Mouse (Mus musculus): ENCODE results near the gene Tmc4. TPM values are rescaled to one million over a fixed set of nuclear protein-coding genes. Genes with fewer than 3 reads are reported as not detected.
A peak's percentile ranks its signal among the peaks of the same experiment; 100 is the strongest.

The Tmc4 gene
- polyA plus RNA-seq, 1 experiment: 2.9 TPM

DNA sequence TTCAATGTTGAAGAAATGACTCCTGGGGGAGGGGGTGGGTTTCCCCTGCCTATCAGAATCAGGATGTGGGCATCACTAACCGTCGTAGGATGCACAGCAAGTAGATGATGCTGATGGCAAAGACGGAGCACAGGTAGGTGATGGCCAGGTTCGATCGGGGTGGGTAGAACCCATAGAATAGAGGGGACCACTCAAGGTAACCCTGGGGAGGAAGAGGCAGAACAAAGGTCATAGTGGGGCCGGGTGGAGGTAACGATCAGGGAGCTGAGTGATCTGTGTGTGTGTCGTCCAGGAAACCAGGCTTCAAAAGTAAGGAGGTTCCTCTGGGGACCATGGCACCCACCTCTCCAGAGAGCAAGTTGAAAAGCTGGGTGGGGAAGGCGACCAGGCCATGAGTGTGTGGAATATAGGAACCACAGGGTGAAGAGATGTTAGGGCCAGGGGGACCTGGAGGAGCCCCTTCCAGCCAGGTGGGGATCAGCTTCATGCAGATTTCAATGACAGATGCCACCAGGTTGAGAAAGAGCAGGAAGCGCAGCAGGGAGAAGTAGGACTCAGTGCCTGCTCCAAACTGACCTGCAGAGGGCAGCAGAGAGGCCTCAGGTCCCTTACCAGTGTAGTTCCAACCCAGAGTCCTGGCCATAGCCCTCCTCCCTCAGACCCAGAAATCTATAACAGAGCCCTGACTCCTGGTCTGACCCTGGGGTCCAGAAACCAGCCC, 2.7 kb downstream of the Tmc4 start:
- no peaks in the 10 kb centered on the region for H3K27me3 ChIP-seq (ENCODE audit: control insufficient read depth, insufficient read depth, low read length)
- no peaks in the 10 kb centered on the region for H3K36me3 ChIP-seq (ENCODE audit: control insufficient read depth, insufficient read depth, low read length)
- H3K4me1 ChIP-seq (ENCODE audit: control insufficient read depth, insufficient read depth, low read length): peaks cover 8% of the 10 kb centered on the region
- TF ChIP-seq POLR2A (IDR thresholded peaks at IDR 0.05; ENCODE audit: control insufficient read depth, low read depth, low read length) (no peak), CTCF (IDR thresholded peaks at IDR 0.05; ENCODE audit: control insufficient read depth, insufficient read depth, insufficient replicate concordance, low read depth, low read length) (peak; percentile 84; the same call in 1 of the 2 replicates)
- H3K4me3 ChIP-seq (ENCODE audit: control insufficient read depth, low read depth, low read length): no peak overlapping the region
- H3K27ac ChIP-seq (ENCODE audit: control insufficient read depth, insufficient read depth, low read depth, low read length): no peak overlapping the region

DNA sequence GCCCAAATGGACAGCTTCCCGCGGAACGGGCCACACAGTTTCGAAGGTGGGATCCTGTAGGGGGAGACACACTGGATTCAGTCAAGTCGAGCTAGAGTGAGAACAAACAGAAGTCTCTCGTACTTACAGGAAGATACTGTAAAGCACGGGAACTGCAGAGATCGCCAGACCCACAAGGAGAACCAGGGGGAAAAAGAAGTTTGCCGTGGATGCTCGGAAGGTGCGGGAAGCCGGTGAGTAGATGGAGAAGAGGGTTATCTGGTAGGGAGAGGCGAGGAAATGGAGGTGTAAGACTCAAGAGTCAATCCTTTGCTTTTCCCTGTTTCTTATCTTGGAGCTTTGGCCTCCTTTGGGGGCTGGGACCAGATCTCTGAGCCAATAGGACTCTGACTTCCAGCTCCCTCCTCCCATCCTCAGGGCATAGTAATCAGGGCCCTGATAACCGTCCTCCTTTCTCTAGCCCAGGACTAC, 10.4 kb downstream of the Tmc4 start:
- TF ChIP-seq CTCF (IDR thresholded peaks at IDR 0.05; ENCODE audit: control insufficient read depth, insufficient read depth, insufficient replicate concordance, low read depth, low read length) (no peak), POLR2A (IDR thresholded peaks at IDR 0.05; ENCODE audit: control insufficient read depth, low read depth, low read length) (no peak)
- no peak overlapping the region for H3K27ac ChIP-seq (ENCODE audit: control insufficient read depth, insufficient read depth, low read depth, low read length)
- H3K36me3 ChIP-seq (ENCODE audit: control insufficient read depth, insufficient read depth, low read length): no peaks in the 10 kb centered on the region
- peaks cover 21% of the 10 kb centered on the region for H3K4me1 ChIP-seq (ENCODE audit: control insufficient read depth, insufficient read depth, low read length)
- H3K4me3 ChIP-seq (ENCODE audit: control insufficient read depth, low read depth, low read length): peak overlapping the region; percentile 6
- no peaks in the 10 kb centered on the region for H3K27me3 ChIP-seq (ENCODE audit: control insufficient read depth, insufficient read depth, low read length)

DNA sequence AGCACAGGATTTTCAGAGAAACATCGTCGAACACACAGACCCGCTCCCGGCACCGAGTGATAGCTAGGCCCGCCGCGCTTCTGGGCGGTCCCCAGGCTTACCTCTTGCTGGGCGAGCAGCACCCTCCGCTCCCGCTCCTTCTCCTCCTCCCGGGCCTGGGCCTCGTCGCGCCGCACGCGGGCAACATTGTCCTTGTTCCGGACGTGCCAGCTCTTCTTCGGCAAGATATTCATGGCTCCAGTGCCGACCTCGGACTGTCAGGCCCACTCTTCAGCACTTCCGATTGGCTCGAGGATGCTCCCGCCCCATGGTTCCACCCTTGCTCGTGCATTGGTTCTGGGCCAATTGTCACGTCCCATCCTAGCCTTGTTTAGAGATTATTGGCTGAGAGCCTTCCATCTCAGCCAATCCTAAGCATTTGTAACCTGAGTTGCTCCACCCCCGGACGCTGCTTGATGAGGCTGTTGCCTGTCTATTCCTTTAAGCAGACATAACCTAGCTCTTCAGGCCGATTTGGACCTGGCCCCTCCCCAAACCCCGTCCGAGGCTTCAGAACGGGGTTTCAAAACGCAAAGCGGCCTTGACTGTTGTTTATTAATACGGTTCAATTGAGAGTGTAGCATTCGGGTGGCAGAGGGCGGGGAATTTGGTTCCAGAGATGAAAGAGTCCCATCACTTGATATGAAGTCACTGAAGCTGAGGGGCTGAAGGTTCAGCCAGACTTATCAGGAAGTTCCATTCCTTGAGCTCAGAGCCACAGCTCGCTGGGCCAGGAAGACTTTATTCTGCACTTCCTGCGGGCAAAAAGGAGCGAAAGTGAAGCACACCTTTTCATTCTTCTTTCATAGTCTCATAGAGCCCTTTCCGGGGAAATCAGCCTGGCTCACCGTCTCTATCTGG, 11.9 kb downstream of the Tmc4 start, which contains the start of gene Leng1:
TSS of gene Leng1 (minus strand) at position 626 of the 900 bp plus-strand sequence.
- no peaks in the 10 kb centered on the region; the same call in 1 of the 2 replicates for H3K36me3 ChIP-seq (ENCODE audit: control insufficient read depth, insufficient read depth, low read length)
- no peaks in the 10 kb centered on the region for H3K27me3 ChIP-seq (ENCODE audit: control insufficient read depth, insufficient read depth, low read length)
- H3K4me1 ChIP-seq (ENCODE audit: control insufficient read depth, insufficient read depth, low read length): peaks cover 13% of the 10 kb centered on the region
- peak within 1 kb of the TSS; percentile 94 for H3K4me3 ChIP-seq (ENCODE audit: control insufficient read depth, low read depth, low read length)
- peak within 1 kb of the TSS; percentile 81 for H3K27ac ChIP-seq (ENCODE audit: control insufficient read depth, insufficient read depth, low read depth, low read length)
- TF ChIP-seq CTCF (IDR thresholded peaks at IDR 0.05; ENCODE audit: control insufficient read depth, insufficient read depth, insufficient replicate concordance, low read depth, low read length) (no peak), POLR2A (IDR thresholded peaks at IDR 0.05; ENCODE audit: control insufficient read depth, low read depth, low read length) (peak; percentile 82)

DNA sequence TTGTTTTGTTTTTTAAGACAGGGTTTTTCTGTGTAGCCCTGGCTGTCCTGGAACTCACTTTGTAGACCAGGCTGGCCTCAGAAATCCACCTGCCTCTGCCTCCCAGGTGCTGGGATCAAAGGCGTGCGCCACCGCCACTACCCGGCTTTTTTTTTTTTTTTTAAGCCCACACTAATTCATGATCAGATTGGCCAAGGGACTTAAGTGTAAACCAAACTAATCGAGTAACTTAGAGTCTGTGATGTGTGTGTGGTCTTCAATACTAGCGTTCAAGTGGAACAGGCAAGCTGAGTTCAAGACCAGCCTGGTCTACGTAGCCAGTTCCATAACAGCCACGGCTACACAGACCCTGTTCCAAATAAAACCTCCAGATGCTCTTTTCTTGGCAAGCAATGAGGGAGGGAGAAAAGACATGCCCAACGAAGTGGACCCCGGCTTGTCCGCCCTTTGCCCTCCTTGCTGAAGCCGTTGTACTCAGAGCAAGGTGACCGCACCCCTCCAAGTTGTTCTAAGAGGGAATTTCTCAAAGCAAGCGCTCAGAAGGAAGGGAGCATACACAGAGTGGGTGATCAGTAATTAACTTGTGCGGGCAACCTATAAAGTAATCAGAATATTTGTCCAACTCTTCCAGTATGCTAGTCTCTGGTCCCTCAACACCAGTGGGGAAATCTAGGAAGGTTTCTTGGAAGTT, 12.7 kb downstream of the Tmc4 start:
- Histone ChIP-seq H3K36me3 (ENCODE audit: control insufficient read depth, insufficient read depth, low read length) (peaks cover 2% of the 10 kb centered on the region), H3K4me3 (ENCODE audit: control insufficient read depth, low read depth, low read length) (peak overlapping the region; percentile 94), H3K4me1 (ENCODE audit: control insufficient read depth, insufficient read depth, low read length) (peaks cover 13% of the 10 kb centered on the region), H3K27ac (ENCODE audit: control insufficient read depth, insufficient read depth, low read depth, low read length) (peak overlapping the region; percentile 59), H3K27me3 (ENCODE audit: control insufficient read depth, insufficient read depth, low read length) (no peaks in the 10 kb centered on the region)
- no peak for TF ChIP-seq CTCF (IDR thresholded peaks at IDR 0.05; ENCODE audit: control insufficient read depth, insufficient read depth, insufficient replicate concordance, low read depth, low read length)
- no peak for TF ChIP-seq POLR2A (IDR thresholded peaks at IDR 0.05; ENCODE audit: control insufficient read depth, low read depth, low read length)

DNA sequence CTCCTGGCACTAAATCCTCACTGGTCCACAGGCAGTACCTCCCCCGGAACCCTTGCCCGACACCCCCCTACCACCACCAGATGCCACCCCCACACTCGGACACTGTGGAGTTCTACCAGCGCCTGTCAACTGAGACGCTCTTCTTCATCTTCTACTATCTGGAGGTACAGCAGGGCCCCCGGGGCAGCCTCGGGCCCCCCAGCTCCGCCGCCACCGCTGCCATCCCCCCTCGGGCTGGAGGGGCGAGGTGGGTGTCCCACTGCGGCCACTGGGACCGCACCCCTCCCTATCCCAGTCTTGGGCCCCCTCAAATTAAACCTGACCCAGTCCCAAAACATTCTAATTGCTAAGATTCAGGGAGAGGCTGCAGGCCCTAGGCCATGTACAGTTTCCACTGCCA, 18.8 kb downstream of the Tmc4 start:
- H3K36me3 ChIP-seq (ENCODE audit: control insufficient read depth, insufficient read depth, low read length): peaks cover 5% of the 10 kb centered on the region
- no peak overlapping the region for H3K27ac ChIP-seq (ENCODE audit: control insufficient read depth, insufficient read depth, low read depth, low read length)
- no peak for TF ChIP-seq CTCF (IDR thresholded peaks at IDR 0.05; ENCODE audit: control insufficient read depth, insufficient read depth, insufficient replicate concordance, low read depth, low read length)
- no peak for TF ChIP-seq POLR2A (IDR thresholded peaks at IDR 0.05; ENCODE audit: control insufficient read depth, low read depth, low read length)
- no peaks in the 10 kb centered on the region for H3K27me3 ChIP-seq (ENCODE audit: control insufficient read depth, insufficient read depth, low read length)
- H3K4me3 ChIP-seq (ENCODE audit: control insufficient read depth, low read depth, low read length): no peak overlapping the region
- no peaks in the 10 kb centered on the region; the same call in 1 of the 2 replicates for H3K4me1 ChIP-seq (ENCODE audit: control insufficient read depth, insufficient read depth, low read length)

DNA sequence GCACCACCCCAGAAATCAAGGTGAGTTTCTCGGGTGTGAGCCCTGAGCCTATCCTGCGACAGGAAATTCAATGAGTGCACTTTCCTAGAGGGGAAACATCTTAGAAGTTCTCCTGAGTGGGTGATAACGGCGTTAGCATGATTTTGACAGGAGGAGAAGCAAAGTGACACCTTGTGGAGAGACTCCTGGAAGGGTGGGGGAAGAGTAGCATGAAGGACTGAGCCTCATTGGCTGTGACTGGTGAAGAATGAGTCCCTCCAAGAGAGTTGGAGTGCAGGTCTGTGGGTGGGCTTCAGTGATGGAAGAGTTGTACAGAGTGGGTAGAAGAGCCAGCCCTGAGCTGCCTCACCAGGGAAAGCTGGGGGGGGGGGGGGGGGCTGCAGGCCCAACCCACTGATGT, 20.4 kb downstream of the Tmc4 start:
- Histone ChIP-seq H3K27me3 (ENCODE audit: control insufficient read depth, insufficient read depth, low read length) (no peaks in the 10 kb centered on the region), H3K36me3 (ENCODE audit: control insufficient read depth, insufficient read depth, low read length) (peaks cover 5% of the 10 kb centered on the region), H3K4me1 (ENCODE audit: control insufficient read depth, insufficient read depth, low read length) (no peaks in the 10 kb centered on the region), H3K27ac (ENCODE audit: control insufficient read depth, insufficient read depth, low read depth, low read length) (no peak overlapping the region), H3K4me3 (ENCODE audit: control insufficient read depth, low read depth, low read length) (no peak overlapping the region)
- TF ChIP-seq CTCF (IDR thresholded peaks at IDR 0.05; ENCODE audit: control insufficient read depth, insufficient read depth, insufficient replicate concordance, low read depth, low read length): no peak
- no peak for TF ChIP-seq POLR2A (IDR thresholded peaks at IDR 0.05; ENCODE audit: control insufficient read depth, low read depth, low read length)

All from testis, adult 2 months (tissue).